Mouse (Mus musculus) MEL (cell line): Measurements from ENCODE around the gene Trpm3. TPM values are rescaled to one million over a fixed set of nuclear protein-coding genes. Genes with fewer than 3 reads are reported as not detected.

ENCODE experiments used
- DNase-seq: peaks from one replicate; pipeline ENCODE4 v3.0.0; 2011; ENCODE audit warnings: low read depth, low spot score
- H3K27ac ChIP-seq: 2 replicates; pipeline ENCODE4 v1.5.1; 2012; ENCODE audit warnings: low read depth, mild to moderate bottlenecking, control low read depth, low read length, moderate library complexity; ENCODE audit not compliant: control insufficient read depth
- H3K27me3 ChIP-seq, 2 experiments: fragments of 150-350 bp in 1 of 2; sonication (generic) in 1 of 2; 2 replicates each; pipeline ENCODE4 v1.6.1; 2012; ENCODE audit warnings: low read length in 2 of 2, mild to moderate bottlenecking in 2 of 2, improper control_type of control experiment in 1 of 2, moderate library complexity in 1 of 2; ENCODE audit not compliant: insufficient read depth in 2 of 2, control insufficient read depth in 1 of 2
- H3K36me3 ChIP-seq, 2 experiments: 2 replicates each; pipeline ENCODE4 v1.6.1; 2012 to 2014; ENCODE audit warnings: low read length in 2 of 2, improper control_type of control experiment in 1 of 2, inconsistent platforms in 1 of 2, mild to moderate bottlenecking in 1 of 2; ENCODE audit not compliant: insufficient read depth in 2 of 2, control insufficient read depth in 1 of 2
- H3K4me1 ChIP-seq, 2 experiments: fragments of 150-350 bp in 1 of 2; sonication (generic) in 1 of 2; 2 replicates each; pipeline ENCODE4 v1.6.1; 2012; ENCODE audit warnings: low read length in 2 of 2, improper control_type of control experiment in 1 of 2, mild to moderate bottlenecking in 1 of 2; ENCODE audit not compliant: insufficient read depth in 2 of 2, control insufficient read depth in 1 of 2
- H3K4me3 ChIP-seq, 2 experiments: fragments of 150-350 bp in 1 of 2; sonication (generic) in 1 of 2; 2 replicates each; pipeline ENCODE4 v1.5.1; 2012; ENCODE audit warnings: low read depth in 2 of 2, low read length in 2 of 2, mild to moderate bottlenecking in 2 of 2, moderate library complexity in 2 of 2, control low read depth in 1 of 2, improper control_type of control experiment in 1 of 2; ENCODE audit not compliant: control insufficient read depth in 1 of 2, insufficient read depth in 1 of 2
- H3K79me2 ChIP-seq: 2 replicates; pipeline ENCODE4 v1.6.1; 2012; ENCODE audit warnings: mild to moderate bottlenecking, low read length, moderate library complexity; ENCODE audit not compliant: control insufficient read depth, poor library complexity, insufficient read depth
- H3K9ac ChIP-seq: 2 replicates; pipeline ENCODE4 v1.6.1; 2012; ENCODE audit warnings: low read depth, mild to moderate bottlenecking, control low read depth, low read length, moderate library complexity; ENCODE audit not compliant: control insufficient read depth, poor library complexity, severe bottlenecking
- H3K9me3 ChIP-seq: fragments of 150-350 bp; sonication (generic); replicated peaks from 2 replicates; pipeline ENCODE4 v1.6.1; 2012; ENCODE audit warnings: mild to moderate bottlenecking, low read length, improper control_type of control experiment, moderate library complexity; ENCODE audit not compliant: insufficient read depth
- CHD1 ChIP-seq: IDR thresholded peaks from 2 replicates; pipeline ENCODE4 v1.6.1; 2012; ENCODE audit warnings: low read depth, mild to moderate bottlenecking, inconsistent platforms, low read length, improper control_type of control experiment
- CTCF ChIP-seq, 3 experiments: IDR thresholded peaks in 2 of 3; conservative IDR thresholded peaks in 1 of 3; 2 replicates each; pipeline ENCODE4 v1.5.1; 2011 to 2012; ENCODE audit warnings: low read length in 3 of 3, low read depth in 2 of 3, mild to moderate bottlenecking in 2 of 3, improper control_type of control experiment in 1 of 3, inconsistent platforms in 1 of 3, mixed read lengths in 1 of 3, moderate library complexity in 1 of 3; ENCODE audit not compliant: control insufficient read depth in 1 of 3, insufficient read depth in 1 of 3, poor library complexity in 1 of 3, severe bottlenecking in 1 of 3
- EP300 ChIP-seq, 2 experiments: IDR thresholded peaks; 2 replicates each; pipeline ENCODE4 v1.6.1; 2011; ENCODE audit warnings: improper control_type of control experiment in 2 of 2, low read length in 2 of 2, low read depth in 1 of 2, mild to moderate bottlenecking in 1 of 2
- GATA1 ChIP-seq: IDR thresholded peaks from 2 replicates; pipeline ENCODE4 v1.6.1; 2011; ENCODE audit warnings: low read depth, low read length, improper control_type of control experiment
- JUND ChIP-seq: IDR thresholded peaks from 2 replicates; pipeline ENCODE4 v1.6.1; 2011; ENCODE audit warnings: low read depth, mild to moderate bottlenecking, improper control_type of control experiment, low read length
- MAFK ChIP-seq: IDR thresholded peaks from 2 replicates; pipeline ENCODE4 v1.6.1; 2011; ENCODE audit warnings: low read depth, mild to moderate bottlenecking, low read length, improper control_type of control experiment, borderline replicate concordance
- MXI1 ChIP-seq: IDR thresholded peaks from 2 replicates; pipeline ENCODE4 v1.6.1; 2011; ENCODE audit warnings: mild to moderate bottlenecking, low read depth, low read length, improper control_type of control experiment
- MYB ChIP-seq: IDR thresholded peaks from 2 replicates; pipeline ENCODE4 v1.6.1; 2011; ENCODE audit warnings: mild to moderate bottlenecking, low read depth, low read length, improper control_type of control experiment
- MYC ChIP-seq: IDR thresholded peaks from 2 replicates; pipeline ENCODE4 v1.6.1; 2011; ENCODE audit warnings: low read depth, mild to moderate bottlenecking, low read length, improper control_type of control experiment, moderate library complexity
- NELFE ChIP-seq: IDR thresholded peaks from 2 replicates; pipeline ENCODE4 v1.6.1; 2011; ENCODE audit warnings: low read depth, low read length, improper control_type of control experiment
- NRF1 ChIP-seq: IDR thresholded peaks from 2 replicates; pipeline ENCODE4 v1.6.1; 2014; ENCODE audit warnings: low read depth, mild to moderate bottlenecking, inconsistent platforms, low read length, improper control_type of control experiment, moderate library complexity; ENCODE audit not compliant: poor library complexity, insufficient read depth, severe bottlenecking
- POLR2A ChIP-seq, 2 experiments: IDR thresholded peaks; 2 replicates each; pipeline ENCODE4 v1.6.1; 2011 to 2012; ENCODE audit warnings: low read length in 2 of 2, mild to moderate bottlenecking in 2 of 2, control low read depth in 1 of 2, improper control_type of control experiment in 1 of 2, low read depth in 1 of 2, moderate library complexity in 1 of 2; ENCODE audit not compliant: control insufficient read depth in 1 of 2, insufficient read depth in 1 of 2, poor library complexity in 1 of 2
- POLR2AphosphoS5 ChIP-seq: IDR thresholded peaks from 2 replicates; pipeline ENCODE4 v1.6.1; 2012; ENCODE audit warnings: low read depth, borderline replicate concordance, mild to moderate bottlenecking, inconsistent platforms, low read length, moderate library complexity, mixed read lengths
- RAD21 ChIP-seq: IDR thresholded peaks from 2 replicates; pipeline ENCODE4 v1.6.1; 2011; ENCODE audit warnings: mild to moderate bottlenecking, low read depth, low read length, improper control_type of control experiment
- SIN3A ChIP-seq: IDR thresholded peaks from 2 replicates; pipeline ENCODE4 v1.6.1; 2012; ENCODE audit warnings: low read length, improper control_type of control experiment, inconsistent platforms
- SMC3 ChIP-seq: IDR thresholded peaks from 2 replicates; pipeline ENCODE4 v1.6.1; 2011; ENCODE audit warnings: low read depth, low read length, improper control_type of control experiment
- USF2 ChIP-seq, 2 experiments: IDR thresholded peaks; 2 replicates each; pipeline ENCODE4 v1.6.1; 2011 to 2012; ENCODE audit warnings: improper control_type of control experiment in 2 of 2, low read length in 2 of 2, borderline replicate concordance in 1 of 2, inconsistent platforms in 1 of 2, low read depth in 1 of 2, mild to moderate bottlenecking in 1 of 2; ENCODE audit not compliant: insufficient read depth in 1 of 2
- ZC3H11A ChIP-seq: IDR thresholded peaks from 2 replicates; pipeline ENCODE4 v1.6.1; 2012; ENCODE audit warnings: low read depth, mild to moderate bottlenecking, inconsistent platforms, low read length, improper control_type of control experiment
- ZKSCAN1 ChIP-seq: IDR thresholded peaks from 2 replicates; pipeline ENCODE4 v1.6.1; 2012; ENCODE audit warnings: low read depth, mild to moderate bottlenecking, inconsistent platforms, low read length, improper control_type of control experiment, moderate library complexity
- ZMIZ1 ChIP-seq: IDR thresholded peaks from 2 replicates; pipeline ENCODE4 v1.6.1; 2012; ENCODE audit warnings: low read depth, mild to moderate bottlenecking, inconsistent platforms, low read length, improper control_type of control experiment, moderate library complexity
- polyA plus RNA-seq, 2 experiments: library from polyadenylated mRNA; stranded (reverse) in 1 of 2; unstranded in 1 of 2; fragments of >175 nt in 1 of 2; fragments of >200 nt in 1 of 2; gene quantifications; 2 replicates each; pipeline versions ENCODE4 v1.2.1 to v1.2.4; 2012; ENCODE audit warnings: low replicate concordance in 2 of 2, low read depth in 1 of 2; ENCODE audit not compliant: insufficient read length in 2 of 2, insufficient read depth in 1 of 2, missing spikeins in 1 of 2
- total RNA-seq: library from RNA; depleted of rRNA; stranded (reverse); fragments of 300-350 nt; gene quantifications from 2 replicates; pipeline ENCODE4 v1.2.3, GENCODE M21; 2012

Gene Trpm3
- total and polyA plus RNA-seq, 3 experiments: not detected

- H3K4me3 ChIP-seq: no peak overlapping the region
- no peaks in the 10 kb centered on the region for H3K36me3 ChIP-seq
- H3K4me1 ChIP-seq: no peaks in the 10 kb centered on the region
- no peak overlapping the region for H3K9ac ChIP-seq
- no peak for TF ChIP-seq GATA1
- no peak for TF ChIP-seq NELFE
- TF ChIP-seq MYB: no peak
- no peak for TF ChIP-seq ZMIZ1
- no peak for TF ChIP-seq MAFK
- no peak for TF ChIP-seq CTCF (IDR thresholded peaks at IDR 0.05 in 2 of 3, conservative IDR thresholded peaks at IDR 0.05 in 1 of 3; ENCODE audit: control insufficient read depth in 1 of 3, insufficient read depth in 1 of 3, low read depth in 2 of 3, low read length in 3 of 3, poor library complexity in 1 of 3, severe bottlenecking in 1 of 3)
- no peak for TF ChIP-seq JUND
- no peak for TF ChIP-seq ZC3H11A
- no peak for TF ChIP-seq SMC3
- no peaks in the 10 kb centered on the region for H3K27me3 ChIP-seq
- no peak for DNase-seq
- H3K79me2 ChIP-seq: no peaks in the 10 kb centered on the region
- no peak overlapping the region for H3K27ac ChIP-seq
- H3K9me3 ChIP-seq: no peaks in the 10 kb centered on the region
Measured at GRCm38 (mm10) chr19:23024821-23025220, 886.0 kb downstream of the Trpm3 start.

GRCm38 (mm10) chr19:23026427-23026826 is 887.6 kb downstream of the Trpm3 start:
- DNase-seq: no peak
- Histone ChIP-seq H3K36me3 (no peaks in the 10 kb centered on the region), H3K4me3 (no peak overlapping the region), H3K9ac (no peak overlapping the region), H3K79me2 (no peaks in the 10 kb centered on the region), H3K27ac (no peak overlapping the region), H3K9me3 (no peaks in the 10 kb centered on the region), H3K4me1 (no peaks in the 10 kb centered on the region), H3K27me3 (no peaks in the 10 kb centered on the region)
- TF ChIP-seq RAD21 (no peak), ZKSCAN1 (no peak), POLR2A (IDR thresholded peaks at IDR 0.05; ENCODE audit: control insufficient read depth in 1 of 2, insufficient read depth in 1 of 2, low read depth in 1 of 2, low read length in 2 of 2, poor library complexity in 1 of 2) (no peak), CTCF (IDR thresholded peaks at IDR 0.05 in 2 of 3, conservative IDR thresholded peaks at IDR 0.05 in 1 of 3; ENCODE audit: control insufficient read depth in 1 of 3, insufficient read depth in 1 of 3, low read depth in 2 of 3, low read length in 3 of 3, poor library complexity in 1 of 3, severe bottlenecking in 1 of 3) (no peak), POLR2AphosphoS5 (no peak), SIN3A (no peak), USF2 (IDR thresholded peaks at IDR 0.05; ENCODE audit: borderline replicate concordance in 1 of 2, insufficient read depth in 1 of 2, low read depth in 1 of 2, low read length in 2 of 2) (no peak), MXI1 (no peak), ZC3H11A (no peak), MYC (no peak), EP300 (IDR thresholded peaks at IDR 0.05; ENCODE audit: low read depth in 1 of 2, low read length in 2 of 2) (no peak), NRF1 (no peak), MYB (no peak), CHD1 (no peak)
